Mouse (Mus musculus) olfactory bulb, adult 2 months (tissue): ENCODE results near the gene Tmem59.

ENCODE experiments used
- CTCF ChIP-seq: fragments of 200-500 bp; IDR thresholded peaks from 2 replicates; pipeline ENCODE4 v1.5.1; 2012; ENCODE audit warnings: low read depth, mild to moderate bottlenecking, low read length, moderate library complexity; ENCODE audit not compliant: insufficient read depth
- POLR2A ChIP-seq: fragments of 200-500 bp; IDR thresholded peaks from 2 replicates; pipeline ENCODE4 v1.6.1; 2012; ENCODE audit warnings: mild to moderate bottlenecking, low read depth, low read length, moderate library complexity; ENCODE audit not compliant: insufficient read depth

DNA sequence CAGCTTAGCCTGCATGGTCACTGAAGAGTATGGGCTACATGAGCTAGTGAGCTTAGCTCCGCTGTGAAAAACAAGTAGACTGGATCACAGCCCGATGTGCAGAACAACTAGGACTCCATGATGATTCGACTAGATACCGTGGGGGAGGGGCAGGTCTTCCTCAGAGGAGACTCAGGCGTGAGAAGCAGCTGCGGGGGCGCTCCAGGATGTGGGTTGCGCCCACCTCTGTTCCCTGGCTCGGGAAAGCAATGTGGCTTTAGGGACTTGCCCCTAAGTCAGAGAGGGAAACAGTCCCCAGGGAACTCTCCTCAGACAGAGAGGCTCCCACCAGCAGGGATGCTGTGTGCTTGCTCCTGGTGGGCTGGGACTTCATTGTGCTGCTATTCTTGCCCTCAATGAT is 47.7 kb upstream of the Tmem59 start:
- no peak for TF ChIP-seq CTCF
- TF ChIP-seq POLR2A, result no peak
